Mouse (Mus musculus) lung, embryonic 14.5 days (tissue): ENCODE data around the gene Prr22. TPM values are rescaled to one million over a fixed set of nuclear protein-coding genes. Genes with fewer than 3 reads are reported as not detected.

Source experiments
- ATAC-seq: fragments of 200-750 bp; cut with Nextera tagmentation; 2 replicates; pipeline ENCODE4 v1.8.0; 2017; ENCODE audit warnings: mild to moderate bottlenecking, moderate TSS enrichment, moderate library complexity; ENCODE audit not compliant: insufficient read depth
- DNase-seq: peaks from one replicate; pipeline ENCODE4 v3.0.0-alpha.2; 2015
- H3K27ac ChIP-seq: fragments of 300-500 bp; sonication (generic); 2 replicates; pipeline ENCODE4 v1.5.1; 2014; ENCODE audit warnings: low read depth, mild to moderate bottlenecking, moderate library complexity
- H3K27me3 ChIP-seq: fragments of 300-500 bp; sonication (generic); 2 replicates; pipeline ENCODE4 v1.6.1; 2014; ENCODE audit warnings: low read length, control low read depth; ENCODE audit not compliant: insufficient read depth
- H3K36me3 ChIP-seq: fragments of 300-500 bp; sonication (generic); 2 replicates; pipeline ENCODE4 v1.6.1; 2014; ENCODE audit warnings: control low read depth; ENCODE audit not compliant: insufficient read depth
- H3K4me1 ChIP-seq: fragments of 300-500 bp; sonication (generic); 2 replicates; pipeline ENCODE4 v1.6.1; 2014; ENCODE audit warnings: antibody characterized with exemption, control low read depth; ENCODE audit not compliant: insufficient read depth
- H3K4me2 ChIP-seq: fragments of 300-500 bp; sonication (generic); 2 replicates; pipeline ENCODE4 v1.6.1; 2014; ENCODE audit warnings: mild to moderate bottlenecking
- H3K4me3 ChIP-seq: fragments of 300-500 bp; sonication (generic); 2 replicates; pipeline ENCODE4 v1.5.1; 2014; ENCODE audit warnings: low read depth, low read length
- H3K9ac ChIP-seq: fragments of 300-500 bp; sonication (generic); 2 replicates; pipeline ENCODE4 v1.6.1; 2014
- H3K9me3 ChIP-seq: fragments of 300-500 bp; sonication (generic); 2 replicates; pipeline ENCODE4 v1.6.1; 2016; ENCODE audit warnings: low read depth, low read length, control low read depth
- CTCF ChIP-seq: IDR thresholded peaks from 2 replicates; pipeline ENCODE4 v1.5.1; 2016; ENCODE audit warnings: antibody characterized with exemption, low read depth
- WGBS: fragments of 180-500 bp; shearing (Covaris S2); extraction: QIAGEN DNeasy Blood & Tissue Kit; methylation state at CpG from one replicate; pipeline ENCODE4 v1.1.7; 2014; 5-methylcytosine and 5-hydroxymethylcytosine counted together
- polyA plus RNA-seq: library from polyadenylated mRNA; unstranded; fragments of >200 nt; fragmentation: Nextera tagmentation; extraction: Ambion mirVana; gene quantifications from 2 replicates; pipeline ENCODE4 v1.2.1, GENCODE M21; 2014

The Prr22 gene
- polyA plus RNA-seq, 1 experiment from 2014 or later: 1.4 TPM

DNA sequence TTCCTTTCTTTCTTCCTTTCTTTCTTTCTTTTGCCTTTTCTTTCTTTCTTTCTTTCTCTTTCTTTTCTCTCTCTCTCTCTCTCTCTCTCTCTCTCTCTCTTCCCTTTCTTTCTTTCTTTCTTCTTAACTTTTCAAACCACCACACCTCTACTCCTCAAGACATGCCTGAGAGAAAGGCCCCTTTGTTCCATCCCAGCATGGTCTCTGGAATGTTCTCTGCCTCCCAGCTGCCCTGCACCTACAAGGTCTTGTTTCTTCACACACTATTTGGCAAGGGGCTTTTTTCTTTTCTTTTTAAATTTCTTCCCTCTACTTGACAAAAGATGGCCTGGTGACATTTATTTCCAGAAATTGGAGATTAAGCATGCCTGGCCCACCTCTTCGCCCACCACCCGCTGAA is 40.4 kb upstream of the Prr22 start:
- no peak overlapping the region for H3K27ac ChIP-seq
- H3K9ac ChIP-seq: no peak overlapping the region
- H3K36me3 ChIP-seq: no peaks in the 10 kb centered on the region
- WGBS: 57% methylated on average over 2 of the region's 2 CpGs
- no peaks in the 10 kb centered on the region for H3K27me3 ChIP-seq
- no peak overlapping the region for H3K4me2 ChIP-seq
- ATAC-seq (no peak), DNase-seq (no peak)
- H3K9me3 ChIP-seq: no peaks in the 10 kb centered on the region
- peaks cover 18% of the 10 kb centered on the region for H3K4me1 ChIP-seq
- no peak overlapping the region for H3K4me3 ChIP-seq
- no peak for TF ChIP-seq CTCF

DNA sequence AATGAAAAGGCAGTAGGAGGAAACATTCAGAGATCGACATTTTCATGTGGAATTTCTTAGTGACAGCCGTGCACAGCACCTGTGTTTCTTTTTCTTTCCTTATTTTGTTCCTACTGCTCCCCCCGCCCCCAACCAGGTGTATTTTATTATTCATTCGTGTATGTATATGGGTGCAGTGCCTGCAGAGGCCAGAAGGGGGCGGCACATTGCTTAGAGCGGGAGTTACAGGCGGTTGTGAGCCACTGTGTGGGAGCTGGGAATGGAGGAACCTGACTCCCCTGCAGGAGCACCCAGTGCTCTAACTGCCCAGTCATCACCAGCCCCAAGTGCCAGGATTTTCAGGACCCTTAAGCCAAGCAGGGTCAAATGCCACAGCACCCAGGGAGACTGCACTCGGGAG is 33.5 kb upstream of the Prr22 start:
- WGBS: 39% methylated on average over 8 of the region's 8 CpGs
- no peak overlapping the region for H3K4me3 ChIP-seq
- no peak overlapping the region for H3K4me2 ChIP-seq
- TF ChIP-seq CTCF: peak; percentile 56
- no peaks in the 10 kb centered on the region for H3K36me3 ChIP-seq
- H3K27ac ChIP-seq: no peak overlapping the region
- no peaks in the 10 kb centered on the region for H3K4me1 ChIP-seq
- H3K27me3 ChIP-seq: no peaks in the 10 kb centered on the region
- H3K9ac ChIP-seq: no peak overlapping the region
- no peaks in the 10 kb centered on the region for H3K9me3 ChIP-seq
- ATAC-seq (no peak), DNase-seq (peak; percentile 19)

DNA sequence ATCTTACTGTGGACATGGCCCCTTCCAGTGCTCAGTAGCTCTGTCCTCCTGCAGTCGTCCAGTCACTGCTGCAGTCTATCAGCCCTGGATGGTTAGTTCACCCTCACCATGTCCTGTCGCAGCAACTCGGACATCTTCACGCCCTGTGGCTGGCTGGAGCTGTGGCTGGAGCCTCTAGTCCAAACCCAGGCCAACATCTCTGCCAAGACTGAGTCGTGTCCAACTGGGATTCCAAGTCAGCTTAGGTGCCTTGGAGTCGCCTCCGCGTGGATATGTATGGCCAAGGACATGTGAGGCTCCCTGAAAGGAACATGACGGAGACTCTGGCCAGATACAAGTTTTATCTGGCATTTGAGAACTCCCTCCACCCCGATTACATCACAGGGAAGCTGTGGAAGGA is 31.8 kb upstream of the Prr22 start:
- no peaks in the 10 kb centered on the region for H3K9me3 ChIP-seq
- TF ChIP-seq CTCF: no peak
- no peaks in the 10 kb centered on the region for H3K4me1 ChIP-seq
- no peak overlapping the region for H3K4me3 ChIP-seq
- H3K27ac ChIP-seq: no peak overlapping the region
- no peaks in the 10 kb centered on the region for H3K36me3 ChIP-seq
- H3K9ac ChIP-seq: no peak overlapping the region
- no peaks in the 10 kb centered on the region for H3K27me3 ChIP-seq
- H3K4me2 ChIP-seq: no peak overlapping the region
- WGBS: 75% methylated on average over 10 of the region's 10 CpGs
- ATAC-seq: no peak
- no peak for DNase-seq

DNA sequence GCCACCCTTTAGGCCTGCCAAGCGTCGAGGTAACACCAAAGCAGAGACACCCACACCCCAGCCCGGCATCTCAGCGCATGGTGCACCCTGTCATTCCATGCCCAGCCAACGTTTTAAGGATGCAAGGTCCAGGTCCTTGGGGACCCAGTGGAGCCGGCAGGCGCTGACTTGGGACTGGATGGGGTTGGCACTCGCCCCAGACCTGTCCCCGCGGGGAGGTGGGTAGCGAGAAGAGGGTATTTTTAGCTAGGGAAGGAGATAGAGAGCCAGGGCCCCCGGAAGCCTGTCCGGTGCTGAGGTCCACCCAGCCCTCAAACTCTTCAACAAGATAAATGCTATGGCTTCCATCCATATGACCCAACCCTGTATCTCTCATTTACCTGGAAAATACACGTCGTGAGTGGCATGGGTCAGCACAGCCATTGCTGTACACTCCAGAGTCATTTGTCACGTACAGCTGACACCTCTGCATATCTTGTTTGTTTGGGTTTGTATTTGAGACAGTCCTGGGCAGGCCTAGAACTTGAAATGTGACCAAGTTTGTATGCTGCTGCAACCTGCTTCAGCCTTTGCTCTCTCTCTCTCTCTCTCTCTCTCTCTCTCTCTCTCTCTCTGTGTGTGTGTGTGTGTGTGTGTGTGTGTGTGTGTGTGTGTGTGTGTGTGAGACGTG is 29.8 kb upstream of the Prr22 start:
- no peak for ATAC-seq
- 68% methylated on average over 17 of the region's 17 CpGs for WGBS
- no peak overlapping the region for H3K27ac ChIP-seq

DNA sequence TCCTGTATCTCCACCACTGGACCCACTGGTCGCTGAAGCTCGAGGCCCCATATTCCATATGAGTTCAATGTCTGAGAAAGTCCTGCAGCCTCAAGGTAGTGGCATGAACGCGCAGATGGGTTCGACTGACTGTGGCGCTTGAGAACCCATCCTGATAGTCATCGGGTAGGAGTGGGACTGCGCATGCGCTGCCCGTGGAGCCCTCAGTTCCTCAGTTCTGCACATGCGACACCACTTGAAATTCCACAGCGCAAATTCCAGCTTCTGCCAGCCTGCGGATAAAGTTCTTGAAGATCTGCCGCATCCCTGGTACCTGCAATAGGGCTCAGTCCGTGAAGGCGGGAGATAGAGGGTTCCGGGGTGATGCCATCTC is 29.3 kb upstream of the Prr22 start:
- WGBS: 64% methylated on average over 17 of the region's 17 CpGs
- H3K4me1 ChIP-seq: no peaks in the 10 kb centered on the region
- H3K27ac ChIP-seq: no peak overlapping the region
- TF ChIP-seq CTCF: no peak
- peak; percentile 38; the same call in 1 of the 2 replicates for ATAC-seq
- no peaks in the 10 kb centered on the region for H3K9me3 ChIP-seq
- no peak overlapping the region for H3K9ac ChIP-seq
- no peak overlapping the region for H3K4me2 ChIP-seq
- H3K36me3 ChIP-seq: no peaks in the 10 kb centered on the region
- no peak overlapping the region for H3K4me3 ChIP-seq
- no peak for DNase-seq
- no peaks in the 10 kb centered on the region for H3K27me3 ChIP-seq

More for the DNA sequence above, 29.8 kb upstream of the Prr22 start:
- Histone ChIP-seq H3K9ac (no peak overlapping the region), H3K36me3 (no peaks in the 10 kb centered on the region), H3K27me3 (no peaks in the 10 kb centered on the region), H3K4me3 (no peak overlapping the region), H3K4me2 (no peak overlapping the region), H3K9me3 (no peaks in the 10 kb centered on the region), H3K4me1 (no peaks in the 10 kb centered on the region)
- no peak for DNase-seq
- TF ChIP-seq CTCF: no peak

DNA sequence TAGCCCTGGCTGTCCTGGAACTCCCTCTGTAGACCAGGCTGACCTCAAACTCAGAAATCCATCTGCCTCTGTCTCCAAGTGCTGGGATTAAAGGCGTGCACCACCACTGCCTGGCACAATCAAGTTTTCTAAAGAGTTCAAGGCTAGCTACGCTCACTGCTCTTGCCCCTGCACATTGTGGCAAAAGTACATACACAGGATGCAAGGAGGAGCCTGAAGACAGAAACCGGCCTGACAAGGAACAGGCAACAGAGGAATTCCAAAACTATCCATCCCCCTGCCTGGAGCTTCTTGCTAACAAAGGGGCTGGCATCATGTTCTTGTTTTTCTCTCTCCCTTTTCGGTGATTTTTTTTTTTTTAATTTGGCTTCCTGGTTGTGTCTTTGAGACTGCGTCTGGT is 25.9 kb upstream of the Prr22 start:
- no peak overlapping the region for H3K4me3 ChIP-seq
- no peaks in the 10 kb centered on the region for H3K4me1 ChIP-seq
- 39% methylated on average over 5 of the region's 5 CpGs for WGBS
- no peaks in the 10 kb centered on the region for H3K27me3 ChIP-seq
- H3K27ac ChIP-seq: no peak overlapping the region
- no peak for TF ChIP-seq CTCF
- H3K9me3 ChIP-seq: no peaks in the 10 kb centered on the region
- H3K9ac ChIP-seq: no peak overlapping the region
- no peak overlapping the region for H3K4me2 ChIP-seq
- DNase-seq (no peak), ATAC-seq (no peak)
- H3K36me3 ChIP-seq: no peaks in the 10 kb centered on the region

DNA sequence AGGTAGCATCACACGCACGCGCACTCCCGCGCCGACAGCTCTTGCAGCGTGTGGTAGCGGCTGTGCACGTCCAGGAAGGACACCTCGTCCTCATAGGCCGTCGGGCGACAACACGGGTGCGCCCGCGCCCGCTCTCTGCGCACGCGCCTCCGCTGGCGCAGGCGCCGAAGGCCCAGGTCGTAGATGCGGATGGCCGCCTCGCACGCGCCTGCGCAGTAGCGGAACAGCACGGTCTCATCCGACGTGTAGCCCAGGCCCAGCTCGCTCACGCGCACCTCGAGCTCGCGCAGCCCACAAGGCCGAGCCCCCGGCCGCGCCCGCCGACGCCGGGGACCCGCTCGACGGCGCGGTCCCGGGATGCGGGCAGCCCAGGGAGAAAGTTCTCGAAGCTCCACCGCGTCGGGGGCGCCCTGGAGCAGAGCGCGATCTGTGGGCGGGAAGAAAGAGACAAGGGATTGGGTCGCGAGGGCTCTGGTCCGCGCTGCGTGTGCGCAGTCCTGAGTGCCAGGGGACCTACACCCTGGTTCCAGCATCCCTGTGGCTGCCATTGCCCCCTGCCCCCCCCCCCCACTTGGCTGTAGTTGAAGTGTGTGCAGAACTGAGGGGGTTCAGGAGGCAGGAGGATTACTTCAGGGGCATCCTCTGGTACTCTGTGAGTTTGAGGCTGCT is 18.5 kb upstream of the Prr22 start:
- H3K9me3 ChIP-seq: no peaks in the 10 kb centered on the region
- peak overlapping the region; percentile 16; the same call in 1 of the 2 replicates for H3K9ac ChIP-seq
- 20% methylated on average over 71 of the region's 71 CpGs for WGBS
- peak overlapping the region; percentile 54 for H3K4me2 ChIP-seq
- no peaks in the 10 kb centered on the region for H3K36me3 ChIP-seq
- ATAC-seq (peak; percentile 52), DNase-seq (peak; percentile 80)
- TF ChIP-seq CTCF: no peak
- H3K27ac ChIP-seq: no peak overlapping the region
- H3K27me3 ChIP-seq: peaks cover 60% of the 10 kb centered on the region
- no peaks in the 10 kb centered on the region; the same call in 1 of the 2 replicates for H3K4me1 ChIP-seq
- peak overlapping the region; percentile 28; the same call in 1 of the 2 replicates for H3K4me3 ChIP-seq
